Mouse (Mus musculus) lung, postnatal 36 days (tissue): ENCODE data around the gene Slc38a9.
A peak's percentile ranks its signal among the peaks of the same experiment; 100 is the strongest.
"Not testable (repeated sequence)": the region's sequence is repeated elsewhere in the genome, so short reads cannot be mapped to it uniquely, and the experiment has no call there.

Source experiments
- DNase-seq: peaks from one replicate; pipeline ENCODE4 v3.0.0; 2022; ENCODE audit warnings: mixed read lengths

Gene Slc38a9

DNA sequence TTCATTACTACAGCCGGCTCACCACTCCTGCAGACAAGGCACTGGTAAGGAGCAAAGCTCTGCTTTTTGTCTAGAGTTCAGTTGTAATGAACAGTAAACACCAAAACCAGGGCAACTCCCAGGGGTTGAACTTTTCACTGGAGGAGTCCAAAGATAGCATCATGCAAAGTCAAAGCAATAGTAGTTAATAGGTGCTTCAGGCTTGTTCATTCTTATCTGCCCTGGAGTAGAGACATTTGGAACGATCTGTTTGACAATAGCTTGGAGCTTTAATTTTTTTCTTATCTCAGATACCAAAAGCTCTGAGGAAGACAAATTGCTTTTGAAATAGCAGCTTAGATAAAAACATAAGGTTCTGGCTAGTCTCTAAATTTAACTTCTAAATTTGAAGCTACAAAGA is 25.6 kb downstream of the Slc38a9 start:
- DNase-seq, result no peak

DNA sequence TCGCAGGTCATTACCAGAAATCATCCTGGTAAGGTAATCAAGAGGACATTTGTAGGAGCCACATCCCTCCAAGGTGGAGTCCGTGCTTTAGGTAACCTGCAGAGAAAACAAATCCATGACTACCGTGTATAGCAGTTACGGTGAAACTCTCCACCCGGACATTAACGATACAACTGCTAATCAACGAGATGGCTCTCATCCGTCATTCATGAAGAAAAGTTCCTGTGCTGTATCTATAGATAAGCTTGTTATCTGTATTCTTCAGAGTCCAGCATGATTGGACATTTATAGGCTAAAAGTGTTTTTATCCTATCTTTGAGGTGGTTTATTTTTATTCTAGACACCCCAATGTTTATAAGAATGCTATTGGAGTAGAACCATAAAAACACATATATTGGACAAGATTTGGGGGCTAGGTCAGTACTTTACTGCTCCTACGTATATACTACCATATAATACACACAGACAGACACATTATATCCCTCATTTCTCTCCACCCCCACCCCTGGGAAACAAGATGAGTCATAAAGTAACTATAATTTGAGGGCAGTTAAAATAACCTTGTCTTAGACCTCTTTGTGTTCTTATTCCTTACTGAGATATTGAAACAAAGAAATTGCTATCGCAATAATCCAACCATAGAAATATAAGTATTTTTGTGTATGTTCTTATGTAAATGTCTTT is 32.5 kb downstream of the Slc38a9 start:
- no peak for DNase-seq

DNA sequence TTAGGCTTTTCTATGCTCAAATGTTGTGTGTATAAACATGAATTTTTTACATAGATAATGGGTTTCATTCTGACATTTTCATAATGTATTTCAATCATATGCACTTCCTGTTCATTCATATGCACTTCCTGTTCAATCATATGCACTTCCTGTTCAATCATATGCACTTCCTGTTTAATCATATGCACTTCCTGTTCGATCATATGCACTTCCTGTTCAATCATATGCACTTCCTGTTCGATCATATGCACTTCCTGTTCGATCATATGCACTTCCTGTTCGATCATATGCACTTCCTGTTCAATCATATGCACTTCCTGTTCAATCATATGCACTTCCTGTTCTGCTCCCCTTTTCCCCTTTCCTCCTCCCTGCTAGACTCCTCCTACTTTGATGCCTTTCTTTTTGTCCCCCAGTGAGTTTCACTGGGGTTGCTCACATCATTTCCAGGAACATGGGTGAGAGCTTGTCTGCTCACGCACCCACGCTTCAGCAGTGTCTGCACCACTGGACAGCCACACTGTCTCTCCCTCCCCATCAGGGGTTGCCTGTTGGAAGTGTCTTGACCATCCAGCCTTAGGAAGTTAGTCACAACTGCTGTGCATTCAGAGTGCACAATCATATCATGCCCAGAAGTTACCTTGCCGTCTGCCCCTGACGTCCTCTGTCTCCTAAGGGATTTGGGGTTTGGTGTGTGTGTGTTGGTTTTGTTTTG is 35.1 kb downstream of the Slc38a9 start:
- no peak for DNase-seq

DNA sequence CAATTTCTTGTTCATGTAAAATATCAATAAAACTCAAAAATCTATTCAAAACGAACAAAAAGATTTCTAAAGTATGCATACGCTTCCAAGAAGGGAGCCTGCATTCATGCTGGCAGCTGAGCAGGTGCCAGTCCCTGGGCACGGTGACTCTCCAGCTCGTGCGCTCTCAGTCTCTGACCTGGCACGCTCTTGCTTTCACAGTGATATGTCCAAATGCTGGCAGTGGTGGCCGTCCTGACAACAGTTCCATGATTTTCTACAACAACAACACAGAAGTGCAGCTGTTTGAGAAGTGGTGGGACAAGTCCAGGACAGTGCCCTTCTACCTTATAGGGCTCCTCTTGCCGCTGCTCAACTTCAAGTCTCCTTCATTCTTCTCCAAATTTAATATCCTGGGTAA is 40.7 kb downstream of the Slc38a9 start:
- DNase-seq, result no peak

DNA sequence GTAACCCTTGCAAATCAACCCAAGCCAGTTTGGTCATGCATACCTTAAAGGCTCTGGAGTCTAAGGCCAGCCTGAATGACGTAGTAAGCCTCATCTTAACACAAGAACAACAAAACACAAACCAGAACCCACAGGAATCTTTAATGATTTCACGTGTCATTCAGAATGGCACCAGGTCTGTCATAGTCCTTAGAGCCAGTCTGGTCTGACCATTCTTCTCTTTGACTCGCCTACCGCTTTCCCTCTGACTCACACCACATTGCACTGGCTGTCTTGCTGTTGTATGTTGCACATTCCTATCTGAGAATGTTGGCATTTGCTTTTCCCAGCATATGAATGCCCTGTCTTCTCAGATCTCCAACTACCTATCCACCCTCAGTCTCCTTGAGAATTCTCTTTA is 45.8 kb downstream of the Slc38a9 start:
- no peak for DNase-seq

DNA sequence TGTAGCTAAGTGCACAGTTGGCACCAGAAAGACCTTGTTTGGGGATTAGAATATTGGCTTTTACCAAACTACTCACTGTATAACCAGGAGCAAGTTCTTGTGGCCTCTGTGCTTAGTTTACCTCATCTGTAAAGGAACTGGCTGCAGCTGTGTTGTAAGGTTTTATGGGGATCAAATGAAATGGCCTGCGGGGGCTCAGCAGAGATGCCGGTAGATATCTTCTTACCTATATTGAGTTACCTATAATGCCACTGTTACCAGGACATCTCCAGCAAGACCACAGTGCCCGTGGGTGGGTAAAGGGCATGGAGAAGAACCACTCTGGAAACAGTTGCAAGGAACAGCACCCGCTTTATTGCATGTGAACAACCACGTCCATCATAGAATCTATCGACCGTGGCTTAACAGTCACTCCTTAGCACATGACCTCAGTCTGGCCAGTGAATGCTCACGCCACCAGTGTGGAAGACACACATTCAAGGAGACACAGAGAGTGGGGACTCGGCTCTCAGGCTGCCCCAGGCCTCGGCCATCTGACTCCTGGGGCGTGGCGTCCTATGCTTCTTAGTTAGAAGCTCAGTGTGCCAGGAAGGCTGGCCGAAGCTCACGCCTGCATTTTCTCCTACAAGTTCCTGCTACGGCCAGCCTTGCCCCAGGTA is 59.7 kb downstream of the Slc38a9 start:
- DNase-seq, result no peak

DNA sequence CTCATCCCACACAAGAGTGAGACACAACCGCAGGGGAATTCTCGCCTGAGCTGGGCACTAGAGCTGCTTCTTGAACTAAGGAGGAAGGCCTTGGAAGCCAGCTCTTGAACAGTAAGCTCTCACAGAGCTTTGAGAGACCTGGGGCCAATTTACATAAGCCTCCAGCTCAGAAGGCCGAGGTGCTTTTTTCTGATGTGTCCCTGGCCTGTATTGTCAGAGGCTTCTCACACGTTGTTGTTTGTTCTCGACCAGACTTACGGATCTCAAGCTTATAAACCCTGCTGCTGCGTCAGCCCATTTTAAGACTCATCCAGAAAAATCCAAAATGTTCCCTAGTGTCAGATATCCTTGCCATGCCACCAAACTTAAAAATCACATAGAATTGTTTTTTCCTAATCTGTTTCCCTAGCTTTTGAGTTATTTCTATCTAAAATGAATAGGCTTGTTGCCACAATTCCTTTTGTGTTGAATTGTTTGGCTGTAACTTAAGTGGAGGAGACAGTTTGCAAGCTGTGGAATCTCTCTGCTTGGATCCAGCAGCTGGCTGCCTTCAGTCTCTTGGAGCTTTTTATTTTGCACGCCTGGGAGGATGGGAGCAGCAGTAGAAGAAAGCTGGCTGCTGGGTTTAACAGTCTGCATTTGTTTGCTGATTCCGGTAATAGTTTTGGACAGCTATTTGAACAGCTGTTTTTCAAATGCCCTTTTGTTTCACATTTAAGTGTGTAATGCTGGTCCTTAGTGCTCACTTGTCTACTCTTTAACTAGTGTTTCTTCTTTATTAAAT is 61.6 kb downstream of the Slc38a9 start:
- DNase-seq, result peak; percentile 67

DNA sequence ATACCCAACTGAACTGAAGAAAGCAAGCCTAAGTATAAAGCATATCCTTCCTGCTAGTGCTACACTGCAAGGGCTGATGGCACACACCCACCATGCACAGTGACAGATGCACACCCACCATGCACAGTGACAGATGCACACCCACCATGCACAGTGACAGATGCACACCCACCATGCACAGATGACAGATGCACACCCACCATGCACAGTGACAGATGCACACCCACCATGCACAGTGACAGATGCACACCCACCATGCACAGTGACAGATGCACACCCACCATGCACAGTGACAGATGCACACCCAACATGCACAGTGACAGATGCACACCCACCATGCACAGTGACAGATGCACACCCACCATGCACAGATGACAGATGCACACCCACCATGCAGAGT is 63.7 kb downstream of the Slc38a9 start:
- not testable (repeated sequence) for DNase-seq

DNA sequence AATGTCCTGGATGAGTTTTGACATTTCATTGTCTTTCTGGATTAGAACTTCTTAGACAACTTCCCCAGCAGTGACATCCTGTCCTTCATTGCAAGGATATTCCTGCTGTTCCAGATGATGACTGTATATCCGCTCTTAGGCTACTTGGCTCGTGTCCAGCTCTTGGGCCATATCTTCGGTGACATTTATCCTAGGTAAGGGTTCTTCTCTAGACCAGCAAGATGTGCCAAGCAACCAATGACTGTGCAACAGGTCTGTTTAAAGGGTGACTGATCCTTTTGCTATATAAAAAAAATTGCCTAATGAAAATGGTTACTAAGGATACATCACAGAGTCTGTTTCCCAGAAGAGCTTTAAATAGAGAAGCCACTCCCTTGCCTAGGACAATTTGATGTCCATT is 65.5 kb downstream of the Slc38a9 start:
- DNase-seq, result peak; percentile 30

DNA sequence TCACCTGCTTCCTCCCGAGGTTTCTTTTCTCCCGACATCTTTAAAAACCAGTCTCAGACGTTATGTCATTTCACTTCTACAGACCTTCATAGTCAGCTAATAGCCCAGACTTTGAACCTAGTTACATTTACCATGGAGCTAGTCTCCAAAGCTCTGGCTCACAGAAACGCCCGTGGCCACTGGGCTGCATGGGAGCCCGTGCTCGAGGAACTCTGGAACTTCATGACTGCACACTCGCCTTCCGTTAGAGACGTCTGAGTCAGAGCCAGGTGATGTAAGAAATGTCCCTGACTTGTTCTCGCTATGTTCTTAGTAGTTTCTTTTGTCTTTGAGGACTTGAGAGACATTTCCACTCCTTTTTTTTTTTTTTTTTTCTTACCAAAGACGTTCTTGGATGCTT is 72.8 kb downstream of the Slc38a9 start:
- no peak for DNase-seq

DNA sequence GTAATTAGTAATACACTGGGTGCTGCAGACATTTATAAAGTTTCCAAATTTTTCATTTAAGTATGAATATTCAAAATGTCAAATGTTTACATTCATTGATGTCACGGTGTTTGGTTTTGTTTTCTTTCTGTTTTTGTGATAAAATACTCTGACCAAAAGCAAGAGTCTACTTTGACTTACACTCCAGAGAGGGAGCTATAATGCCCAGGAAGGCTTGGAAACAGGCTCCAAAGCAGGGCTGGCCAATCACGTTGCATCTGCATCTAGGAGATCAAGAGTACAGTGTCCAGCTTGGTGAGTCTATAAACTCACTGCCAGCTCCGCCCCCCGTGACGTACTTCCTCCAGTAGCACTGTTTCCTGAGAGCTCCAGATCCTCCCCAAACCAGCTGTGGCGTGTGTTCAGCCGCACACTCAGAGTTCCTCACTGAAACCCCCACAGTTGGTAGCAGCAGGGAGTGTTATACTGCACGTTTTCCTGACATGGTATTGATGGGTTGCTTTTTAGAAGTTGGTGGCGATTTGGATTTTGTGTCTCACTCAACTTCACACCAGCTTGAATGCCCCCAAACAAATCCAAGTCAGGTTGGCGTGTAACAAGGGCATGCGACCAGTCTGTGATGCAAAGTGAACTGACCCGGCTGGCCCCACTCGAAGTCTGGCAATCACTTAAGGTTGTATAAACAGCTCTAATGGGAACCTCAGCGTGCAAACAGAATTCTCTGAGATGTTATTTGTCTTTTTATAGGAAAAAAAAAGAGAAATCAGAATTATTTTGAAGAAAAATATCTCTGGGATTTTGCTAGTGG is 74.6 kb downstream of the Slc38a9 start:
- DNase-seq, result peak; percentile 89

DNA sequence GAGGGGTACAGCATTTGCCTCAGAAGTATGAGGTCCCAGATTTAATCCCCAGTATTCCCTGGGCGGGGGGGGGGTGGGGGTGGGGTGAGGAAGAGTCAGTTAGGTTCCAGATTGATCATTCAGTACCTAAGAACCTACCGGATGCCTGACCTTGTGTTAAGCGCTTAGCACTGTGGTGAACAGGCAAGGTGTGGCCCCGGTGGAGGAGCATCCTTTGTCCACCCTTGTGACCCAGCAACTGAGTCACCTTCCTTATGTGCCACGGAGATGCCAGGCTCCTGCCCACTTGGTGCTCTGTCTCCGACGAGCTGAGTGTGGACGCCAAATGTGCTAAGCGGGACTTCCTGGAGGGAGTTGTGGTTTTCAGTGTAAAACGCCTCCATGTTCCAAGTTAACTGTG is 75.9 kb downstream of the Slc38a9 start:
- no peak for DNase-seq

DNA sequence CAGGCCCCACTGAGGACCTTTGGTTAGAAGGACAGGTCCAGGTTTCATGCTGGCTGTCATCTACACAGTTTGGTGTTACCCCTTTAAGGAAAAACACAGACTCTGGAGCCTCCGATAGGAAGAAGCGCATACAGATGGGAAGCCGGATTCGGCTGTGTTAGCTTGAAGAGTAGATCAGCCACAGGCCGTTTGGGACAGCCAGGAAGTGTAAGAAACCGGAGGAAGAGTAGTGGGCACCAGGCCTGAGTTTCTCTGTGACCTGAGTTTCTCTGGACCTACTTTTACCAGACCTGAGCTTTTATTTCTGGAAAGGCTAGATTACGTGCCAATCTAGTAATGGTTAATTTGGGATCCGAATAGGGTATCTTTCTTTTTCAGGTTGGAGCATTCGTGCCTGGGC is 76.6 kb downstream of the Slc38a9 start:
- no peak for DNase-seq

DNA sequence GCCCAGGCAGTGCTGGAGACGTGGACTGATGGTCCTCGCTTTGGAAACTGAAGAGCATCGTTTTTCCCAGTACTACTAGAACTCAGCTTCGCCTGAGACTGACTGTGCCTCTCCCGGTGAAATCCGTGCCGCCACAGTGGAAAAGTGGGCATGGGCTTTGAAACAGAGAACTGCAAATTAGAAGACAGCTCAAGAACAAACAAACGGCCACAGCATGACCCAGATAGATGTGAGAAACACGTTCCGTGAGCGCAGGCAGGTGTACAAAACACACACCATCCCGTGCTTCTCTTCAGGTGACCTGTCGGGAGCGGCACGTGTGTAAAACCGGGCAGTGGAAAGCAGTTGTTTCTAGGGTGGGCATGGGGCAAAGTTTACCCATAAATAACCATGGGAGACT is 77.5 kb downstream of the Slc38a9 start:
- no peak for DNase-seq

DNA sequence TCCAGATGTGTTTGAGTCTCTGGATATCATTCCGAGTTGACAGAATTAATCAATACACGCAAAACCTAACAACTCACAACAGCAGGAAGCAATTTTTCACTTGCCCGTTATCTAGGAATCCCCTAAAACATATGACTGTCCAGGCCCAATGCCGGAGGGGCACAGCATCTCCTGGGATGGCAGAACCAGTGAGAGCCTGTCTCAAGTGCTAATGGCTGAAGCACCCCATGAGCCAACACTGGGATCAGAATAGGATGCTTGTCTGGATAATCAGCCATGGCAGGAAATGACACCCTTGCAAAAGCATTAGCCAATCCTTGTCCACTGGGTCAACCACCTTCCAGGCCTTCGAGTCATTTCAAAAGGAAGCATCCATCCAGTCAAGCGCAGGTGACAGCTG is 79.5 kb downstream of the Slc38a9 start:
- no peak for DNase-seq

DNA sequence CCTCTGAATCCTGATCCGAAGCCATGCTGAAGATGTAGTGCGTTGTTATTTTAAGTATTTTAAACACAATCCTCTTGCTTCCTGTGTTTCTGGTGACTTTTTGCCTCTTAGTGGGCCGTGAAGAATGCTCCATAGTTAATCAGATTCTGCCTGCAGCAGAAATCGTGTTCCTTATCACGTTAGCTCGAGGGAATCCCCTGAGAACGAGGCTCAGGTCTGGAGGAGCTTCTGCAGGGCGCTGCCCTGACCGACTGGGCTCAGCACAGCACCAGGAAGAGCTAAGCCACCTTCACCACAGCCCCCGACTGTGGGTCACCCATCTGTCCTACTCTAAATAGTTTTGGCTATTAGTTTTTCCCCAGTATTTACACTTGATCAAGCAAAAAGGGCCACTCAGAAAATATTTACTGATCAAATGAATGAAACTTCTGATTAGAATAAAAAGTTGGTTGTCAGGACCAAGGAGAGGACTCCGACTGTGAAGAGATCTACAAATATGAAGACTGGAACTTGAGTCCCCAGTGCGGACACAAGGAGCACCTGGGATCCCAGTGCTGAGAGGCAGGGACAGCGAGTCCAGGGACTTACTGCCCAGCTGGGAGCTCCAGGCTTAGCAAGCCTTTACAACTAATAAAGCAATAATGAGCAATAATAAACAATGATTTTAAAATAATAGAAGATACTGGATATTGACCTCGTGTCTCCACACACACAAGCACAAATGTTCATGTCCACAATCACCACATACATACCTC is 81.7 kb downstream of the Slc38a9 start:
- no peak for DNase-seq

DNA sequence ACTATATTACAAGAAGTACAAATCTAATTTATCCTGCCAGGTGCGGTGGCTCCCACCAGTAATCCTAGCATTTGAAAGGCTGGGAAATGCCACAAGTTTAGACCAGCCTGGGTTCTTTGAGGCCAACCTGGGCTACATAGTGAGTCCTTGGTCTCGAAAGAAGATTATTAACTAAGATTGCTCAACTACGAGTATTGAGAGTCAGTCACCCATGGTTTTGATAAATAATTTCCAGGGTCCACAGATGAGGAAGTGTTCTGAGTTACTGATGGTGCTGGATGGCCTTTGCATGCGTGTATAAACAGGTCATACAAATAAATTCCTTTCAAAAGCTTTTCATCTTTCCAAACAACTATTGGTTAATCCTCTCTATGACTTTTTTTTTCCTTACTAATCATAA is 83.1 kb downstream of the Slc38a9 start:
- no peak for DNase-seq

DNA sequence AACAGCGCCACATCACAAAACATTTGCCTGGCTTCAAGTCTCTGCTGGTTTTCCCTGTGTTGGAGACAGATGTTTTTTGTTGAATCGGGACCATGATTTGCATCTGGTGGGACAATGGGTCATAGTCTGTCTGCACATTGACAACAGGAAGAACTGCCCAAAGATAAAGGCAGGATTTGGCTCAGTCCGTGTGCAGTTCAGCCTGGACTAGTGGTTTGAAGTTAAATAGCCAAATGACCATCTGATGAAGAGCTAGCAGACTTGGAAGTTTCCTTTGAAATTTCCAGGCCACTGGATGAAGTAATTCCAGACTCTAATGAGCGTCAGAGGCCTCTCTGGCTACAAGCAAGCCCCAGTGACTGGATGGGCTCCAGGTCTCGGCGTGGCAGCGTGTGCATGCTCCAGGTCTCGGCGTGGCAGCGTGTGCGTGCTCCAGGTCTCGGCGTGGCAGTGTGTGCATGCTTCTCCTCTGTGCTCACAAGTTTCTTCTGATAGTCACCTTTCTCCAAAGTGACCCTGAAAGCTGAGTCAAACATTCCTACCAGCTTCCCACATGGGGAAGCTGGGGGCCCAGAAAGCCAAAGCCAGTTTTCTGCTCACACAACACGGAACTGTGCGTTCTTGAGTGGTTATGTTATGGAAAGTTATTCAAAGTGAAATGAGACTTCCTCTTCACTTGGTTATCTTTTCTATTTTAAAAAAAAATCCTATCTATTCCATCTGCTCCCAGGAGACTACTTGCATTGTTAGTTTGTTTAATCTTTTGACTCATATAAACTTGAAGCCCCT is 83.7 kb downstream of the Slc38a9 start:
- peak; percentile 66 for DNase-seq

DNA sequence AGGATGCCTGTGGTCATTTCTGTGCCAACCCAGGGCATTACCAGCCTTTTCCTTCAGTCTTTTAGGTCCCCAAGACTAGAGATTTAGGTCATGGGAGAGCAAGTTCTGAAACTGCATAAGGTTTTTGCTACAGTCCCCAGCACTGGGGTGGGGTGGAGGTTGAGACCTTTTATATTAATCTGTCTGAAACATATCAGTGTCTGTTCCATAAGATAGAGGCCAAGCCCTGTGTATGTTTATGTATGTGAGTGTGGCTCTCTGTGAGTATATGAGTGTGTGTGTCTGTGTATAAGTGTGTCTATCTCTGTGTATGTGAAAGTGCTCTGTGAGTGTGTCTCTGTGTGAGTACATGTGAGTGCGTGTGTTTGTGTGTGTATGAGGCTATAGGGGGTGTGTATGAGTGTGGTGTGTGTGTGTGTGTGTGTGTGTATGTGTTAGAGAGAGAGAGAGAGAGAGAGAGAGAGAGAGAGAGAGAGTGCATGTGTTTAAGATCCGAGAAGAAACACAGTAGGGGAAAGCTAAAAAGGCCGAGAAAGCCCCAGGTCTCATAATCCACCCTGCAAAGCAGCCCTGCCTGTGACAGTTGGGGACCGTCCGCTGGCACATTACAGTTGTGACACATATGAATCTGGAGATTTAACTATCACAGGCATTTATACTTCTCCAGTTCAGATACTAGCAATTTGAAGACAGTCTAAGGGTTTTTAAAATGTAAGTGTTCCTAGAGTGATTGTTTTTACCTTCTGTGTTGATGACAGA is 85.6 kb downstream of the Slc38a9 start:
- no peak for DNase-seq

DNA sequence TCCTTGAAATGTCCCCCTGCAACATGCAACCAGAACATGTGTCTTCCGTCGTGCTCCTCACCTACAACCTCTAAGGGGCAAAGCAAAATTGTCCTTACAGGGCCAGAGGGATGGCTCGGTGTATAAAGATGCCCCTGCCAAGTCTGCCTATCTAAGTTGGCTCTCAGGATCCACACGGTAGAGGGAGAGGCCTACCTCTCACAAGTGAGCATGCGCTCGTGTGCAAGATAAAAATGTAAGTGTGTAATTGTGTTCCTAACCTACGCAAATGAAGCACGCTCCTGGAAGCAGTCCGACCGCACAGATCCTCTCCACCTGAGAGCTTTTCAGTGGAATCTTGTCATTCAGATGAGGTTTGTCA is 86.1 kb downstream of the Slc38a9 start:
- DNase-seq, result no peak
